Comparison of ENCODE assay signal across 9 mouse cellular contexts in the genomic region with DNA sequence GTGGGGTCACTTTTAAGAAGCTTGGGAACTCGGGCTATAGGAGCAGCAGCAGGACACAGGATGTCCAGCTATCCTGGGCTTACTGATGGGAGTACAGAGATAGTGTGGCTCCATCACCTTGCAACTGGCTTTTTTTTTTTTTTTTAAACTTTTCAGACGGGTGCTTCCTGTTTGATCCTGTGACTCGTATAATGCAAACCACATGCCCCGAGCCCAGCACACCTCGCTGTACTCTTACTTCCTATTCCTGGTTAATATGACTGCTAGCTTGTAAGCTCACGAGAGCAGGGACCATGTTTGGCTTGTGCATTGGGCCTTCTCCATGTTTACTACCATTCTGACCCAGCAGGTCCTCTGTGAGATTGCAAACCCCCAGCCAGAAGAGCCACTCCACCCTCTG. TPM values are rescaled to one million over a fixed set of nuclear protein-coding genes. Genes with fewer than 3 reads are reported as not detected.
DNase-seq lines count a peak whose midpoint lies in the region; ATAC-seq lines count a peak whose summit lies in the region.
"Had no signal": no experiment of that assay in that cellular context is flagged by ENCODE, and none has a peak within 500 bp of the region (broad histone marks: within the 10 kb centered on the region; RNA-seq: fewer than 3 reads in every experiment).

No protein-coding gene starts in this region.

- H3K36me3 ChIP-seq in hindbrain, embryonic 13.5 days, result peaks cover 62% of the 10 kb centered on the region
- no peaks in the 10 kb centered on the region for H3K36me3 ChIP-seq in hindbrain, embryonic 11.5 days (ENCODE audit: control insufficient read depth, insufficient read depth, low read length)
- H3K36me3 ChIP-seq in limb, embryonic 13.5 days, result peaks cover 31% of the 10 kb centered on the region
- H3K36me3 ChIP-seq in kidney, embryonic 14.5 days (ENCODE audit: control insufficient read depth, insufficient read depth, low read length), result peaks cover 31% of the 10 kb centered on the region

- H3K4me3 ChIP-seq in hindbrain, embryonic 13.5 days, result no peak overlapping the region
- H3K4me3 ChIP-seq in hindbrain, embryonic 11.5 days (ENCODE audit: low read depth, low read length), result no peak overlapping the region
- H3K4me3 ChIP-seq in limb, embryonic 13.5 days, result no peak overlapping the region
- no peak overlapping the region for H3K4me3 ChIP-seq in kidney, embryonic 14.5 days (ENCODE audit: low read length)

- H3K9ac ChIP-seq in hindbrain, embryonic 13.5 days, result no peak overlapping the region
- no peak overlapping the region for H3K9ac ChIP-seq in hindbrain, embryonic 11.5 days (ENCODE audit: low read depth, low read length)
- H3K9ac ChIP-seq in limb, embryonic 13.5 days, result no peak overlapping the region
- no peak overlapping the region for H3K9ac ChIP-seq in kidney, embryonic 14.5 days (ENCODE audit: low read depth, low read length)

- WGBS in hindbrain, embryonic 13.5 days, result 84% methylated on average over 6 of the region's 6 CpGs
- 74% methylated on average over 6 of the region's 6 CpGs for WGBS in hindbrain, embryonic 11.5 days
- whole genome bisulfite sequencing in limb, embryonic 13.5 days, result 16% methylated on average over 6 of the region's 6 CpGs
- 83% methylated on average over 6 of the region's 6 CpGs for WGBS in kidney, embryonic 14.5 days

- H3K27ac ChIP-seq in hindbrain, embryonic 13.5 days, result peak overlapping the region; percentile 42; the same call in 1 of the 2 replicates
- H3K27ac ChIP-seq in hindbrain, embryonic 11.5 days (ENCODE audit: low read depth, low read length), result no peak overlapping the region
- peak overlapping the region; percentile 79 for H3K27ac ChIP-seq in limb, embryonic 13.5 days
- H3K27ac ChIP-seq in kidney, embryonic 14.5 days (ENCODE audit: low read depth, low read length), result no peak overlapping the region

- H3K9me3 ChIP-seq in hindbrain, embryonic 13.5 days, result no peaks in the 10 kb centered on the region
- no peaks in the 10 kb centered on the region for H3K9me3 ChIP-seq in hindbrain, embryonic 11.5 days (ENCODE audit: control insufficient read depth, low read length)
- no peaks in the 10 kb centered on the region for H3K9me3 ChIP-seq in limb, embryonic 13.5 days
- no peaks in the 10 kb centered on the region for H3K9me3 ChIP-seq in kidney, embryonic 14.5 days (ENCODE audit: control insufficient read depth, low read length)

- no peaks in the 10 kb centered on the region for H3K27me3 ChIP-seq in hindbrain, embryonic 13.5 days
- H3K27me3 ChIP-seq in hindbrain, embryonic 11.5 days (ENCODE audit: control insufficient read depth, insufficient read depth, low read length), result no peaks in the 10 kb centered on the region
- H3K27me3 ChIP-seq in limb, embryonic 13.5 days, result no peaks in the 10 kb centered on the region
- H3K27me3 ChIP-seq in kidney, embryonic 14.5 days (ENCODE audit: control insufficient read depth, insufficient read depth, low read length), result no peaks in the 10 kb centered on the region

- ATAC-seq in hindbrain, embryonic 13.5 days (ENCODE audit: low FRiP score), result no peak
- ATAC-seq in hindbrain, embryonic 11.5 days (ENCODE audit: low FRiP score), result no peak
- peak; percentile 85 for ATAC-seq in activated CD4-positive, CD25-positive, alpha-beta regulatory T cell, adult 4 months
- ATAC-seq in limb, embryonic 13.5 days (ENCODE audit: low FRiP score, low read depth), result peak; percentile 29; the same call in 1 of the 2 replicates
- ATAC-seq in erythroid progenitor cell, adult 5-6 weeks (replicated peaks; ENCODE audit: low FRiP score, poor library complexity, severe bottlenecking), result no peak
- no peak for ATAC-seq in kidney, embryonic 14.5 days (ENCODE audit: low FRiP score, low TSS enrichment)

- H3K4me2 ChIP-seq in hindbrain, embryonic 13.5 days, result no peak overlapping the region
- no peak overlapping the region for H3K4me2 ChIP-seq in hindbrain, embryonic 11.5 days (replicated peaks; ENCODE audit: low read depth, low read length)
- H3K4me2 ChIP-seq in limb, embryonic 13.5 days (replicated peaks), result peak overlapping the region; percentile 42
- H3K4me2 ChIP-seq in kidney, embryonic 14.5 days (replicated peaks; ENCODE audit: low read depth, low read length), result no peak overlapping the region

- H3K4me1 ChIP-seq in hindbrain, embryonic 13.5 days (replicated peaks), result 0 out of 2 replicates have a peak, but pooled peaks cover 4% of the 10 kb centered on the region
- no peaks in the 10 kb centered on the region for H3K4me1 ChIP-seq in hindbrain, embryonic 11.5 days (replicated peaks; ENCODE audit: control insufficient read depth, insufficient read depth, low read length)
- H3K4me1 ChIP-seq in limb, embryonic 13.5 days, result peaks cover 38% of the 10 kb centered on the region
- 0 out of 2 replicates have a peak, but pooled peaks cover 2% of the 10 kb centered on the region for H3K4me1 ChIP-seq in kidney, embryonic 14.5 days (ENCODE audit: control insufficient read depth, insufficient read depth, low read length)

- DNase-seq in hindbrain, embryonic 11.5 days (ENCODE audit: low spot score), result no peak
- peak; percentile 83 for DNase-seq in 416B (ENCODE audit: low read depth)
- DNase-seq in adrenal gland, postnatal 14 days, result no peak
- DNase-seq: heart, postnatal 14 days had no signal

RNA-seq across cellular contexts. Expression of gene Itgae, which starts 6.1 kb away (rescaled TPM):
- polyA plus RNA-seq in hindbrain, embryonic 13.5 days (2015; fragmentation: Nextera tagmentation; extraction: Ambion mirVana), result 0.13 and 0.27 TPM in 2 replicates
- 0.15 and 0.20 TPM in 2 replicates for polyA plus RNA-seq in hindbrain, embryonic 11.5 days (2014; fragmentation: Nextera tagmentation; extraction: Ambion mirVana)
- polyA plus RNA-seq in activated CD4-positive, CD25-positive, alpha-beta regulatory T cell, adult 4 months (2017; shearing (Covaris generic)), result 100 to 1,000 TPM in 1 of 2 experiments, 10 to 100 TPM in 1; 94.7 to 118 TPM
- polyA plus RNA-seq in limb, embryonic 13.5 days (2015; fragmentation: Nextera tagmentation; extraction: Ambion mirVana), result 0.32 and 0.57 TPM in 2 replicates
- not detected in 2 replicates for total RNA-seq in erythroid progenitor cell, adult 5-6 weeks (2015; ENCODE audit: low replicate concordance)
- total RNA-seq in erythroid progenitor cell, adult 5-6 weeks (2017; ENCODE audit: low replicate concordance), result 0.08 and 1.3 TPM in 2 replicates
- total RNA-seq in adrenal gland, postnatal 14 days (2021), result 0.30 and 1.7 TPM in 2 replicates
- polyA plus RNA-seq in kidney, embryonic 14.5 days (2014; fragmentation: Nextera tagmentation; extraction: Ambion mirVana), result 0.20 and 0.24 TPM in 2 replicates

RNA-seq across cellular contexts. Expression of gene Ncbp3, which starts 36.7 kb away (rescaled TPM):
- polyA plus RNA-seq in hindbrain, embryonic 13.5 days (2015; fragmentation: Nextera tagmentation; extraction: Ambion mirVana), result 12.5 and 13.1 TPM in 2 replicates
- 12.0 and 12.5 TPM in 2 replicates for polyA plus RNA-seq in hindbrain, embryonic 11.5 days (2014; fragmentation: Nextera tagmentation; extraction: Ambion mirVana)
- polyA plus RNA-seq in activated CD4-positive, CD25-positive, alpha-beta regulatory T cell, adult 4 months (2017; shearing (Covaris generic)), result 10 to 100 TPM; 14.3 to 16.8 TPM
- 14.0 and 14.5 TPM in 2 replicates for polyA plus RNA-seq in limb, embryonic 13.5 days (2015; fragmentation: Nextera tagmentation; extraction: Ambion mirVana)
- 10.9 and 11.9 TPM in 2 replicates for total RNA-seq in erythroid progenitor cell, adult 5-6 weeks (2015; ENCODE audit: low replicate concordance)
- total RNA-seq in erythroid progenitor cell, adult 5-6 weeks (2017; ENCODE audit: low replicate concordance), result 17.4 and 18.9 TPM in 2 replicates
- total RNA-seq in adrenal gland, postnatal 14 days (2021), result 9.2 and 10.9 TPM in 2 replicates
- polyA plus RNA-seq in kidney, embryonic 14.5 days (2014; fragmentation: Nextera tagmentation; extraction: Ambion mirVana), result 8.7 and 12.9 TPM in 2 replicates

RNA-seq across cellular contexts. Expression of gene Haspin, which starts 53.8 kb away (rescaled TPM):
- polyA plus RNA-seq in hindbrain, embryonic 13.5 days (2015; fragmentation: Nextera tagmentation; extraction: Ambion mirVana), result 3.7 and 3.8 TPM in 2 replicates
- 13.9 and 14.2 TPM in 2 replicates for polyA plus RNA-seq in hindbrain, embryonic 11.5 days (2014; fragmentation: Nextera tagmentation; extraction: Ambion mirVana)
- 1 to 10 TPM; 8.6 to 8.7 TPM for polyA plus RNA-seq in activated CD4-positive, CD25-positive, alpha-beta regulatory T cell, adult 4 months (2017; shearing (Covaris generic))
- polyA plus RNA-seq in limb, embryonic 13.5 days (2015; fragmentation: Nextera tagmentation; extraction: Ambion mirVana), result 14.5 and 15.5 TPM in 2 replicates
- total RNA-seq in erythroid progenitor cell, adult 5-6 weeks (2015; ENCODE audit: low replicate concordance), result 44.3 and 57.4 TPM in 2 replicates
- 65.1 and 71.6 TPM in 2 replicates for total RNA-seq in erythroid progenitor cell, adult 5-6 weeks (2017; ENCODE audit: low replicate concordance)
- total RNA-seq in adrenal gland, postnatal 14 days (2021), result 2.6 and 3.2 TPM in 2 replicates
- polyA plus RNA-seq in kidney, embryonic 14.5 days (2014; fragmentation: Nextera tagmentation; extraction: Ambion mirVana), result 14.5 and 19.5 TPM in 2 replicates

Comparison
In these comparisons a context has a peak if more than half of its experiments do, and no peak if none do; other contexts are left out.
1. H3K27ac ChIP-seq: peak in hindbrain, embryonic 13.5 days (single experiment) and limb, embryonic 13.5 days (single experiment); none in hindbrain, embryonic 11.5 days (single experiment) and kidney, embryonic 14.5 days (single experiment).
2. ATAC-seq: peak in activated CD4-positive, CD25-positive, alpha-beta regulatory T cell, adult 4 months (single experiment) and limb, embryonic 13.5 days (single experiment); none in hindbrain, embryonic 13.5 days (single experiment), hindbrain, embryonic 11.5 days (single experiment), erythroid progenitor cell, adult 5-6 weeks (single experiment) and kidney, embryonic 14.5 days (single experiment).
3. RNA of gene Itgae, which starts 6.1 kb away (polyA plus RNA-seq): 94.7 to 118 TPM in activated CD4-positive, CD25-positive, alpha-beta regulatory T cell, adult 4 months; 0.32 to 0.57 TPM in limb, embryonic 13.5 days, 0.13 to 0.27 TPM in hindbrain, embryonic 13.5 days, 0.20 to 0.24 TPM in kidney, embryonic 14.5 days and 0.15 to 0.20 TPM in hindbrain, embryonic 11.5 days; every median in the first group is over 10 times any median in the second.